Mouse (Mus musculus): Measurements from ENCODE around the gene 0610040J01Rik. TPM values are rescaled to one million over a fixed set of nuclear protein-coding genes. Genes with fewer than 3 reads are reported as not detected.

The 0610040J01Rik gene
- total RNA-seq, 2 experiments from 2014 or later, result 0.24 to 1.1 TPM

- no peak for ATAC-seq (replicated peaks; ENCODE audit: low FRiP score, low TSS enrichment, poor library complexity, severe bottlenecking)
Measured at GRCm38 (mm10) chr5:63941891-63942290, 129.7 kb downstream of the 0610040J01Rik start.

GRCm38 (mm10) chr5:63943291-63943690 is 131.1 kb downstream of the 0610040J01Rik start:
- ATAC-seq (replicated peaks; ENCODE audit: low FRiP score, low TSS enrichment, poor library complexity, severe bottlenecking), result peak; percentile 67

DNA sequence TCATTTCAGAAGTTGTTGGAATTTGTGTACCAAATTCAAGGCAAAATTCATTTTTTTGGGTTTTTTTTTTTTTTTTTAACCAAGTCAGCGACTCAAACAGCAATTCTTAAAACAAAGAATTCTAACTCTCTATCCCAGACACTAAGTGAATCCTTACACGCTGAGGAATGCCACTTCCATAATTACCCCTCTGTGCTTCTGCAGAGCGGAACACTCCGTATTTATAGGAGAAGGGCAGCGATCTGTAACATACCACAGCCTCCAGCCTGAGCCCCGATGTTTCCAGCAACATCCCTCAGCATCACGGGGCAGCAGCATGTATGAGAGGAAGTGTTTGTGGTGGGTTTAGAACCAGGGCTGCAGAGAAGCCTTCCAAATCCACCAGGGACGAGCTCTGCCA is 135.4 kb downstream of the 0610040J01Rik start:
- ATAC-seq (replicated peaks; ENCODE audit: low FRiP score, low TSS enrichment, poor library complexity, severe bottlenecking), result no peak

DNA sequence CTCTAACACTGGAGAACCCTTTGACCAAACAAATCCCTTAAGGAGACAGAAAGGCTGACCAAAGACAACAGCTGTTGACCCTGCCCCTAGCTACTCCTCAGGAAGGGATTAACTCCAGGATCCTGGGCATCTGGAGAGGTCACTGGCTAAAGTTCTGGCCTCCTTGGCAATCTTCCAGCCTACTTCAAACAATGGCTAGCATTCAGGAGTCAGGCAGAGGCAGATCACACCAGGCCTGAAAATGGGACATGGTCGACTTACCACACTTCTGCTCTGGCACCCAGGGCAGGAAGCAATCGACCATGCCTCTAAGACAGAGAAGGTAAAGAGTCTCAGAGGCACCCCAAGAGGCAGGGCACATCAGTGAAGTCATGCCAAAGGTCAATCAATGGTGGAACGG is 137.0 kb downstream of the 0610040J01Rik start:
- ATAC-seq (replicated peaks; ENCODE audit: low FRiP score, low TSS enrichment, poor library complexity, severe bottlenecking), result no peak

Other genes starting within 250 kb of the 0610040J01Rik start
- gene Nwd2, start 163.3 kb upstream of the 0610040J01Rik start, total RNA-seq (2014; fragmentation: Nextera tagmentation), result not detected in 2 replicates
- not detected in 2 replicates for gene Nwd2, start 163.3 kb upstream of the 0610040J01Rik start, total RNA-seq (2017)
- 7.0 and 8.5 TPM in 2 replicates for gene Rell1, start 156.5 kb downstream of the 0610040J01Rik start, total RNA-seq (2014; fragmentation: Nextera tagmentation)
- 13.1 and 14.6 TPM in 2 replicates for gene Rell1, start 156.5 kb downstream of the 0610040J01Rik start, total RNA-seq (2017)

Measured in megakaryocyte-erythroid progenitor cell, adult 5-6 weeks (primary cell).